Mouse (Mus musculus): ENCODE measurements around the gene Tssk4.
A peak's percentile ranks its signal among the peaks of the same experiment; 100 is the strongest.

Tssk4 gene

GRCm38 (mm10) chr14:55643060-55643907, 6.7 kb upstream of the Tssk4 start, which contains the start of gene Tm9sf1:
Tm9sf1 (minus strand) TSS chr14:55643806.
- peak; percentile 92 for DNase-seq (ENCODE audit: low read depth, low spot score)

GRCm38 (mm10) chr14:55644261-55644888, 5.6 kb upstream of the Tssk4 start:
- no peak for DNase-seq (ENCODE audit: low read depth, low spot score)

- DNase-seq (ENCODE audit: low read depth, low spot score), result no peak
Measured at GRCm38 (mm10) chr14:55651528-55651927, 1.5 kb downstream of the Tssk4 start.

GRCm38 (mm10) chr14:55656935-55657334, 7.0 kb downstream of the Tssk4 start:
- no peak for DNase-seq (ENCODE audit: low read depth, low spot score)

- no peak for DNase-seq (ENCODE audit: low read depth, low spot score)
Measured at GRCm38 (mm10) chr14:55658011-55658410, 8.0 kb downstream of the Tssk4 start.

- peak; percentile 96 for DNase-seq (ENCODE audit: low read depth, low spot score)
Measured at GRCm38 (mm10) chr14:55659960-55660573, 10.1 kb downstream of the Tssk4 start, which contains the start of gene Mdp1. Mdp1 (minus strand) TSS chr14:55660508.

GRCm38 (mm10) chr14:55660636-55661035, 10.7 kb downstream of the Tssk4 start:
- no peak for DNase-seq (ENCODE audit: low read depth, low spot score)

GRCm38 (mm10) chr14:55671486-55671832, 21.5 kb downstream of the Tssk4 start:
- DNase-seq (ENCODE audit: low read depth, low spot score), result no peak

GRCm38 (mm10) chr14:55671833-55672740, 22.1 kb downstream of the Tssk4 start, which contains the start of the genes Gmpr2 and Nedd8:
Gmpr2 (plus strand) TSS chr14:55671941.
Nedd8 (minus strand) TSS chr14:55672124.
- peak; percentile 99 for DNase-seq (ENCODE audit: low read depth, low spot score)

- no peak for DNase-seq (ENCODE audit: low read depth, low spot score)
Measured at GRCm38 (mm10) chr14:55672741-55673060, 22.7 kb downstream of the Tssk4 start.

GRCm38 (mm10) chr14:55677615-55678014, 27.6 kb downstream of the Tssk4 start:
- no peak for DNase-seq (ENCODE audit: low read depth, low spot score)

- peak; percentile 100 for DNase-seq (ENCODE audit: low read depth, low spot score)
Measured at GRCm38 (mm10) chr14:55681160-55682117, 31.5 kb downstream of the Tssk4 start, which contains the start of gene Tinf2. Tinf2 (minus strand) TSS chr14:55681820.

GRCm38 (mm10) chr14:55682118-55682493, 32.1 kb downstream of the Tssk4 start:
- DNase-seq (ENCODE audit: low read depth, low spot score), result no peak

- no peak for DNase-seq (ENCODE audit: low read depth, low spot score)
Measured at GRCm38 (mm10) chr14:55689433-55689832, 39.4 kb downstream of the Tssk4 start.

GRCm38 (mm10) chr14:55697226-55697625, 47.2 kb downstream of the Tssk4 start:
- DNase-seq (ENCODE audit: low read depth, low spot score), result no peak

GRCm38 (mm10) chr14:55701131-55701530, 51.1 kb downstream of the Tssk4 start:
- no peak for DNase-seq (ENCODE audit: low read depth, low spot score)
